Mouse (Mus musculus): ENCODE data around the gene Synpo2l.

Gene Synpo2l

GRCm38 (mm10) chr14:20681742-20682141 is 13.6 kb upstream of the Synpo2l start:
- no peak for DNase-seq (ENCODE audit: extremely low spot score)

GRCm38 (mm10) chr14:20677906-20678305 is 9.8 kb upstream of the Synpo2l start:
- no peak for DNase-seq (ENCODE audit: extremely low spot score)

- DNase-seq (ENCODE audit: extremely low spot score): peak; percentile 98
Measured at GRCm38 (mm10) chr14:20674064-20674833, 6.1 kb upstream of the Synpo2l start, which contains the start of gene Sec24c. TSS of gene Sec24c (plus strand) at chr14:20674308.

- DNase-seq (ENCODE audit: extremely low spot score): no peak
Measured at GRCm38 (mm10) chr14:20673735-20674063, 5.5 kb upstream of the Synpo2l start.

GRCm38 (mm10) chr14:20672990-20673389 is 4.8 kb upstream of the Synpo2l start:
- DNase-seq (ENCODE audit: extremely low spot score): peak; percentile 41

- DNase-seq (ENCODE audit: extremely low spot score): no peak
Measured at GRCm38 (mm10) chr14:20667469-20667868, 685 bp downstream of the Synpo2l start.

GRCm38 (mm10) chr14:20664436-20664835 is 3.7 kb downstream of the Synpo2l start:
- DNase-seq (ENCODE audit: extremely low spot score): no peak

GRCm38 (mm10) chr14:20663601-20664000 is 4.6 kb downstream of the Synpo2l start:
- DNase-seq (ENCODE audit: extremely low spot score): no peak

GRCm38 (mm10) chr14:20662740-20663139 is 5.4 kb downstream of the Synpo2l start:
- DNase-seq (ENCODE audit: extremely low spot score): no peak

GRCm38 (mm10) chr14:20661661-20662331 is 6.4 kb downstream of the Synpo2l start:
- no peak for DNase-seq (ENCODE audit: extremely low spot score)

- peak; percentile 94 for DNase-seq (ENCODE audit: extremely low spot score)
Measured at GRCm38 (mm10) chr14:20660827-20661660, 7.1 kb downstream of the Synpo2l start.

GRCm38 (mm10) chr14:20659687-20660086 is 8.5 kb downstream of the Synpo2l start:
- DNase-seq (ENCODE audit: extremely low spot score): no peak

GRCm38 (mm10) chr14:20658902-20659301 is 9.3 kb downstream of the Synpo2l start:
- no peak for DNase-seq (ENCODE audit: extremely low spot score)

- peak; percentile 52 for DNase-seq (ENCODE audit: extremely low spot score)
Measured at GRCm38 (mm10) chr14:20658326-20658725, 9.8 kb downstream of the Synpo2l start.

- DNase-seq (ENCODE audit: extremely low spot score): no peak
Measured at GRCm38 (mm10) chr14:20656361-20656760, 11.8 kb downstream of the Synpo2l start, which contains the start of gene Myoz1. TSS of gene Myoz1 (minus strand) at chr14:20656540.

- no peak for DNase-seq (ENCODE audit: extremely low spot score)
Measured at GRCm38 (mm10) chr14:20655731-20656130, 12.4 kb downstream of the Synpo2l start.

GRCm38 (mm10) chr14:20654690-20655421 is 13.3 kb downstream of the Synpo2l start:
- no peak for DNase-seq (ENCODE audit: extremely low spot score)

GRCm38 (mm10) chr14:20651722-20652256 is 16.4 kb downstream of the Synpo2l start:
- DNase-seq (ENCODE audit: extremely low spot score): no peak

- no peak for DNase-seq (ENCODE audit: extremely low spot score)
Measured at GRCm38 (mm10) chr14:20651000-20651399, 17.2 kb downstream of the Synpo2l start.

- no peak for DNase-seq (ENCODE audit: extremely low spot score)
Measured at GRCm38 (mm10) chr14:20646381-20646780, 21.8 kb downstream of the Synpo2l start.

- DNase-seq (ENCODE audit: extremely low spot score): no peak
Measured at GRCm38 (mm10) chr14:20645547-20645946, 22.6 kb downstream of the Synpo2l start.

All from embryo, embryonic 9.5 days (tissue).